Mouse (Mus musculus): Measurements from ENCODE around the gene Slc9a2.

- TF ChIP-seq POLR2A (IDR thresholded peaks at IDR 0.05; ENCODE audit: borderline replicate concordance, extremely low read depth, low read depth, low read length) (no peak; the same call in 1 of the 2 replicates), CTCF (IDR thresholded peaks at IDR 0.05; ENCODE audit: insufficient read depth, low read length) (no peak)
These were observed 110.2 kb downstream of the Slc9a2 start, which contains the start of gene Mfsd9 for GRCm38 (mm10) chr1:40790324-40791141.

All from lung, adult 2 months (tissue).